ENCODE assay signal across 9 mouse cellular contexts in genomic region chr15:89500221-89500791, GRCm38 (mm10). TPM values are rescaled to one million over a fixed set of nuclear protein-coding genes. Genes with fewer than 3 reads are reported as not detected.
DNase-seq lines count a peak whose midpoint lies in the region; ATAC-seq and TF ChIP-seq lines count a peak whose summit lies in the region.
"Had no signal": no experiment of that assay in that cellular context is flagged by ENCODE, and none has a peak within 500 bp of the region (broad histone marks: within the 10 kb centered on the region; RNA-seq: fewer than 3 reads in every experiment).

No protein-coding gene starts in this region.

- H3K9ac ChIP-seq in heart, embryonic 12.5 days, result peak overlapping the region; percentile 78
- peak overlapping the region; percentile 73 for H3K9ac ChIP-seq in MEL (ENCODE audit: control insufficient read depth, low read depth, low read length, poor library complexity, severe bottlenecking)
- H3K9ac ChIP-seq in embryonic facial prominence, embryonic 11.5 days (replicated peaks; ENCODE audit: low read length), result peak overlapping the region; percentile 84
- H3K9ac ChIP-seq in hindbrain, embryonic 15.5 days, result peak overlapping the region; percentile 77
- peak overlapping the region; percentile 91 for H3K9ac ChIP-seq in midbrain, embryonic 12.5 days (replicated peaks)

- intact Hi-C loops in heart, postnatal 14 days (cut with DNase I), result no loop called here

- peaks cover 60% of the 10 kb centered on the region for H3K27me3 ChIP-seq in heart, embryonic 12.5 days (replicated peaks)
- no peaks in the 10 kb centered on the region for H3K27me3 ChIP-seq in MEL (ENCODE audit: control insufficient read depth in 1 of 2, insufficient read depth in 2 of 2, low read length in 2 of 2)
- H3K27me3 ChIP-seq in embryonic facial prominence, embryonic 11.5 days (ENCODE audit: control insufficient read depth, insufficient read depth, low read length), result peaks cover 19% of the 10 kb centered on the region
- H3K27me3 ChIP-seq in hindbrain, embryonic 15.5 days, result 0 out of 2 replicates have a peak, but pooled peaks cover 3% of the 10 kb centered on the region
- peaks cover 57% of the 10 kb centered on the region for H3K27me3 ChIP-seq in midbrain, embryonic 12.5 days

- peak overlapping the region; percentile 83 for H3K4me2 ChIP-seq in heart, embryonic 12.5 days
- peak overlapping the region; percentile 92 for H3K4me2 ChIP-seq in embryonic facial prominence, embryonic 11.5 days (ENCODE audit: low read depth, low read length)
- H3K4me2 ChIP-seq in hindbrain, embryonic 15.5 days, result peak overlapping the region; percentile 96
- peak overlapping the region; percentile 81 for H3K4me2 ChIP-seq in midbrain, embryonic 12.5 days (replicated peaks)

- 3% methylated on average over 35 of the region's 35 CpGs for WGBS in heart, embryonic 12.5 days
- under 1% methylated on average over 35 of the region's 35 CpGs for WGBS in embryonic facial prominence, embryonic 11.5 days
- under 1% methylated on average over 35 of the region's 35 CpGs for WGBS in hindbrain, embryonic 15.5 days
- under 1% methylated on average over 35 of the region's 35 CpGs for WGBS in midbrain, embryonic 12.5 days

- DNase-seq in heart, postnatal 14 days, result no peak
- DNase-seq in MEL (ENCODE audit: low read depth, low spot score), result peak; percentile 69
- peak; percentile 45 for DNase-seq in embryonic facial prominence, embryonic 11.5 days (ENCODE audit: low spot score)
- no peak for DNase-seq in adrenal gland, adult 8-10 months

- ATAC-seq in heart, embryonic 12.5 days (ENCODE audit: insufficient number of reproducible peaks, low FRiP score), result no peak
- ATAC-seq in embryonic facial prominence, embryonic 11.5 days (replicated peaks; ENCODE audit: insufficient number of reproducible peaks, low FRiP score, low TSS enrichment, low read depth), result peak; percentile 56
- ATAC-seq in hindbrain, embryonic 15.5 days (ENCODE audit: low FRiP score, low read depth), result peak; percentile 49
- peak; percentile 56 for ATAC-seq in midbrain, embryonic 12.5 days (ENCODE audit: low FRiP score, low read depth)
- ATAC-seq in inflammation-experienced regulatory T-cells, adult 6 months, result no peak

- peaks cover 22% of the 10 kb centered on the region for H3K4me1 ChIP-seq in heart, embryonic 12.5 days (replicated peaks)
- peaks cover 3 to 23% of the 10 kb centered on the region in 2 experiments; a peak in 3 of 4 replicates for H3K4me1 ChIP-seq in MEL (ENCODE audit: control insufficient read depth in 1 of 2, insufficient read depth in 2 of 2, low read length in 2 of 2)
- peaks cover 5% of the 10 kb centered on the region; the same call in 1 of the 2 replicates for H3K4me1 ChIP-seq in embryonic facial prominence, embryonic 11.5 days (ENCODE audit: control insufficient read depth, insufficient read depth, low read length)
- H3K4me1 ChIP-seq in hindbrain, embryonic 15.5 days (replicated peaks), result peaks cover 36% of the 10 kb centered on the region
- H3K4me1 ChIP-seq in midbrain, embryonic 12.5 days, result peaks cover 25% of the 10 kb centered on the region

- TF ChIP-seq CTCF in MEL (IDR thresholded peaks at IDR 0.05 in 2 of 3, conservative IDR thresholded peaks at IDR 0.05 in 1 of 3; ENCODE audit: control insufficient read depth in 1 of 3, insufficient read depth in 1 of 3, low read depth in 2 of 3, low read length in 3 of 3, poor library complexity in 1 of 3, severe bottlenecking in 1 of 3), result no peak

- TF ChIP-seq POLR2A in MEL (IDR thresholded peaks at IDR 0.05; ENCODE audit: control insufficient read depth in 1 of 2, insufficient read depth in 1 of 2, low read depth in 1 of 2, low read length in 2 of 2, poor library complexity in 1 of 2), result no peak

- H3K36me3 ChIP-seq in heart, embryonic 12.5 days, result peaks cover 23% of the 10 kb centered on the region
- peaks cover 0 to 6% of the 10 kb centered on the region in 2 experiments; a peak in 2 of 4 replicates for H3K36me3 ChIP-seq in MEL (ENCODE audit: control insufficient read depth in 1 of 2, insufficient read depth in 2 of 2, low read length in 2 of 2)
- no peaks in the 10 kb centered on the region for H3K36me3 ChIP-seq in embryonic facial prominence, embryonic 11.5 days (replicated peaks; ENCODE audit: control insufficient read depth, insufficient read depth, low read depth, low read length)
- H3K36me3 ChIP-seq in hindbrain, embryonic 15.5 days, result peaks cover 21% of the 10 kb centered on the region
- peaks cover 15% of the 10 kb centered on the region for H3K36me3 ChIP-seq in midbrain, embryonic 12.5 days

- H3K79me2 ChIP-seq in MEL (ENCODE audit: control insufficient read depth, insufficient read depth, low read length, poor library complexity), result peaks cover 12% of the 10 kb centered on the region

- H3K9me3 ChIP-seq in heart, embryonic 12.5 days (replicated peaks), result no peaks in the 10 kb centered on the region
- no peaks in the 10 kb centered on the region for H3K9me3 ChIP-seq in MEL (replicated peaks; ENCODE audit: insufficient read depth, low read length)
- H3K9me3 ChIP-seq in embryonic facial prominence, embryonic 11.5 days (replicated peaks; ENCODE audit: control insufficient read depth, low read length), result no peaks in the 10 kb centered on the region
- no peaks in the 10 kb centered on the region for H3K9me3 ChIP-seq in hindbrain, embryonic 15.5 days
- no peaks in the 10 kb centered on the region for H3K9me3 ChIP-seq in midbrain, embryonic 12.5 days

- H3K4me3 ChIP-seq in heart, embryonic 12.5 days, result peak overlapping the region; percentile 79
- peak overlapping the region; percentile 74 to 97 for H3K4me3 ChIP-seq in MEL (ENCODE audit: control insufficient read depth in 1 of 2, insufficient read depth in 1 of 2, low read depth in 2 of 2, low read length in 2 of 2)
- H3K4me3 ChIP-seq in embryonic facial prominence, embryonic 11.5 days (ENCODE audit: low read depth, low read length), result peak overlapping the region; percentile 85
- H3K4me3 ChIP-seq in hindbrain, embryonic 15.5 days, result peak overlapping the region; percentile 64
- peak overlapping the region; percentile 89 for H3K4me3 ChIP-seq in midbrain, embryonic 12.5 days

- no peak overlapping the region for H3K27ac ChIP-seq in heart, embryonic 12.5 days (ENCODE audit: poor library complexity, severe bottlenecking)
- peak overlapping the region; percentile 32 for H3K27ac ChIP-seq in MEL (ENCODE audit: control insufficient read depth, low read depth, low read length)
- no peak overlapping the region for H3K27ac ChIP-seq in embryonic facial prominence, embryonic 11.5 days (replicated peaks; ENCODE audit: low read depth, low read length)
- peak overlapping the region; percentile 88 for H3K27ac ChIP-seq in hindbrain, embryonic 15.5 days (replicated peaks)
- H3K27ac ChIP-seq in midbrain, embryonic 12.5 days (replicated peaks), result peak overlapping the region; percentile 84; the same call in 1 of the 2 replicates

- TF ChIP-seq EP300 in MEL (IDR thresholded peaks at IDR 0.05; ENCODE audit: low read depth in 1 of 2, low read length in 2 of 2), result no peak

- TF ChIP-seq RAD21 in MEL (IDR thresholded peaks at IDR 0.05; ENCODE audit: low read depth, low read length), result no peak

TF ChIP-seq in MEL, 35 proteins besides CTCF, POLR2A, EP300 and RAD21 (continues in another document):
- TF ChIP-seq JUND (IDR thresholded peaks at IDR 0.05; ENCODE audit: low read depth, low read length) (no peak), NRF1 (IDR thresholded peaks at IDR 0.05; ENCODE audit: insufficient read depth, low read depth, low read length, poor library complexity, severe bottlenecking) (no peak), USF1 (IDR thresholded peaks at IDR 0.05; ENCODE audit: low read depth, low read length) (no peak), GABPA (IDR thresholded peaks at IDR 0.05; ENCODE audit: low read depth, low read length) (no peak), HCFC1 (IDR thresholded peaks at IDR 0.05; ENCODE audit: low read depth, low read length) (no peak)

RNA-seq across cellular contexts. Expression of gene Shank3, which starts 0.9 kb away (rescaled TPM):
- 2.9 and 3.0 TPM in 2 replicates for polyA plus RNA-seq in heart, embryonic 12.5 days (2016; fragmentation: Nextera tagmentation; extraction: Ambion mirVana)
- total RNA-seq in heart, postnatal 14 days (2021), result 10 to 100 TPM; 78.7 to 83.9 TPM
- 7.8 and 14.2 TPM in 2 replicates for total RNA-seq in MEL (2012; rRNA removed)
- 10 to 100 TPM in 1 of 2 experiments, not detected in 1; 20.3 TPM for polyA plus RNA-seq in MEL (2012; ENCODE audit: insufficient read depth in 1 of 2, insufficient read length in 2 of 2, low read depth in 1 of 2, low replicate concordance in 2 of 2, missing spikeins in 1 of 2)
- polyA plus RNA-seq in embryonic facial prominence, embryonic 11.5 days (2014; fragmentation: Nextera tagmentation; extraction: Ambion mirVana), result 1.5 and 1.6 TPM in 2 replicates
- polyA plus RNA-seq in hindbrain, embryonic 15.5 days (2015; fragmentation: Nextera tagmentation; extraction: Ambion mirVana), result 9.6 and 11.2 TPM in 2 replicates
- polyA plus RNA-seq in midbrain, embryonic 12.5 days (2016; fragmentation: Nextera tagmentation; extraction: Ambion mirVana), result 6.9 and 8.0 TPM in 2 replicates
- not detected for polyA plus RNA-seq in inflammation-experienced regulatory T-cells, adult 6 months (2017; shearing (Covaris generic))
- total RNA-seq in adrenal gland, adult 8-10 months (2022), result 10 to 100 TPM; 29.1 to 61.2 (median 42.8) TPM
- total RNA-seq: CH12.LX had no signal

RNA-seq across cellular contexts. Expression of gene Arsa, which starts 23.1 kb away (rescaled TPM):
- 14.9 and 15.0 TPM in 2 replicates for polyA plus RNA-seq in heart, embryonic 12.5 days (2016; fragmentation: Nextera tagmentation; extraction: Ambion mirVana)
- total RNA-seq in heart, postnatal 14 days (2021), result 10 to 100 TPM; 13.7 to 15.5 TPM
- 8.4 and 9.1 TPM in 2 replicates for total RNA-seq in MEL (2012; rRNA removed)
- 10 to 100 TPM in 1 of 2 experiments, not detected in 1; 28.1 TPM for polyA plus RNA-seq in MEL (2012; ENCODE audit: insufficient read depth in 1 of 2, insufficient read length in 2 of 2, low read depth in 1 of 2, low replicate concordance in 2 of 2, missing spikeins in 1 of 2)
- 7.5 and 9.3 TPM in 2 replicates for polyA plus RNA-seq in embryonic facial prominence, embryonic 11.5 days (2014; fragmentation: Nextera tagmentation; extraction: Ambion mirVana)
- polyA plus RNA-seq in hindbrain, embryonic 15.5 days (2015; fragmentation: Nextera tagmentation; extraction: Ambion mirVana), result 33.4 and 35.4 TPM in 2 replicates
- polyA plus RNA-seq in midbrain, embryonic 12.5 days (2016; fragmentation: Nextera tagmentation; extraction: Ambion mirVana), result 13.7 and 14.1 TPM in 2 replicates
- polyA plus RNA-seq in inflammation-experienced regulatory T-cells, adult 6 months (2017; shearing (Covaris generic)), result 10 to 100 TPM in 1 of 3 experiments, 1 to 10 TPM in 2; 4.9 to 12.1 (median 6.8) TPM
- total RNA-seq in adrenal gland, adult 8-10 months (2022), result 10 to 100 TPM; 16.9 to 32.5 (median 21.6) TPM

RNA-seq across cellular contexts. Expression of gene Mapk8ip2, which starts 46.6 kb away (rescaled TPM):
- 0.36 and 0.49 TPM in 2 replicates for polyA plus RNA-seq in heart, embryonic 12.5 days (2016; fragmentation: Nextera tagmentation; extraction: Ambion mirVana)
- total RNA-seq in heart, postnatal 14 days (2021), result under 1 TPM; 0.05 to 0.31 TPM
- 0.04 TPM in 1 of 2 replicates, not detected in the other for total RNA-seq in MEL (2012; rRNA removed)
- under 1 TPM in 1 of 2 experiments, not detected in 1; 0.01 TPM for polyA plus RNA-seq in MEL (2012; ENCODE audit: insufficient read depth in 1 of 2, insufficient read length in 2 of 2, low read depth in 1 of 2, low replicate concordance in 2 of 2, missing spikeins in 1 of 2)
- 5.4 and 6.4 TPM in 2 replicates for polyA plus RNA-seq in embryonic facial prominence, embryonic 11.5 days (2014; fragmentation: Nextera tagmentation; extraction: Ambion mirVana)
- polyA plus RNA-seq in hindbrain, embryonic 15.5 days (2015; fragmentation: Nextera tagmentation; extraction: Ambion mirVana), result 78.0 and 87.6 TPM in 2 replicates
- 54.9 and 58.7 TPM in 2 replicates for polyA plus RNA-seq in midbrain, embryonic 12.5 days (2016; fragmentation: Nextera tagmentation; extraction: Ambion mirVana)
- polyA plus RNA-seq in inflammation-experienced regulatory T-cells, adult 6 months (2017; shearing (Covaris generic)), result under 1 TPM in 2 of 3 experiments, not detected in 1; 0.08 to 0.40 TPM
- total RNA-seq in adrenal gland, adult 8-10 months (2022), result 10 to 100 TPM; 14.3 to 19.0 (median 15.0) TPM

Comparison
In these comparisons a context has a peak if more than half of its experiments do, and no peak if none do; other contexts are left out.
1. ATAC-seq: peak in embryonic facial prominence, embryonic 11.5 days (single experiment), hindbrain, embryonic 15.5 days (single experiment) and midbrain, embryonic 12.5 days (single experiment); none in heart, embryonic 12.5 days (single experiment) and inflammation-experienced regulatory T-cells, adult 6 months (single experiment).
2. H3K27ac ChIP-seq: peak in MEL (single experiment), hindbrain, embryonic 15.5 days (single experiment) and midbrain, embryonic 12.5 days (single experiment); none in heart, embryonic 12.5 days (single experiment) and embryonic facial prominence, embryonic 11.5 days (single experiment).
3. DNase-seq: peak in MEL (single experiment) and embryonic facial prominence, embryonic 11.5 days (single experiment); none in heart, postnatal 14 days (0 of 2) and adrenal gland, adult 8-10 months (single experiment).
4. Peak in every context shown above with its lines, with median percentiles within 50 percentile points of each other: H3K4me2 ChIP-seq, H3K4me3 ChIP-seq and H3K9ac ChIP-seq.